Mouse (Mus musculus): Measurements from ENCODE around the gene Endou.

DNA sequence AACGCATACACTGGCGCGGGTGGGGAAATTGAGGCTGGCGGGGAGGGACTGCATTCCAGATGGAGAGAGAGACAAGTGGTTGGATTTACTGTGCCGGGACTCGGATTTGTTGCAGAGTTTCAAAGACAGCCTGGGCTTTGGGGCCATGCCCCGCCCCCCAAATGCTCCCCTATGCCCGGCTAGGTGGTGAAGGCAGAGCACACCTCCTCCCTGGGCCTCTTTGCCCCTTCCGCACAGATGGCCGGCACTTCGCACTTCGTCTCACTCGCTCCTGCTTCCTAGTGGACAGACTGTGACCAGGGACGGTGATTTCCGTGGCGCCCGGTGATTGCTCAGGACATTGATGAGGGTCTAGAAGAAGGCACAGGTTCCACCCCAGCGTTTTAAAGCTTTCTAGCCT, 37.1 kb upstream of the Endou start:
- TF ChIP-seq CTCF (IDR thresholded peaks at IDR 0.05; ENCODE audit: extremely low read depth, insufficient read depth, low read length), result no peak
- no peak for TF ChIP-seq POLR2A (IDR thresholded peaks at IDR 0.05; ENCODE audit: extremely low read depth, insufficient read depth, low read length)
